Mouse (Mus musculus) activated CD4-positive, CD25-positive, alpha-beta regulatory T cell, adult 4 months (primary cell): ENCODE measurements around the gene Phactr1. TPM values are rescaled to one million over a fixed set of nuclear protein-coding genes. Genes with fewer than 3 reads are reported as not detected.
"Not testable (repeated sequence)": the region's sequence is repeated elsewhere in the genome, so short reads cannot be mapped to it uniquely, and the experiment has no call there.

Experiments
- ATAC-seq: one replicate; pipeline ENCODE4 v1.8.0; 2017
- polyA plus RNA-seq, 2 experiments: library from polyadenylated mRNA; unstranded; fragments of 100-300 nt; shearing (Covaris generic); gene quantifications; one replicate each; pipeline ENCODE4 v1.2.1; 2017

Phactr1 gene
- polyA plus RNA-seq, 2 experiments from 2014 or later = 0.24 TPM; not detected in 1

DNA sequence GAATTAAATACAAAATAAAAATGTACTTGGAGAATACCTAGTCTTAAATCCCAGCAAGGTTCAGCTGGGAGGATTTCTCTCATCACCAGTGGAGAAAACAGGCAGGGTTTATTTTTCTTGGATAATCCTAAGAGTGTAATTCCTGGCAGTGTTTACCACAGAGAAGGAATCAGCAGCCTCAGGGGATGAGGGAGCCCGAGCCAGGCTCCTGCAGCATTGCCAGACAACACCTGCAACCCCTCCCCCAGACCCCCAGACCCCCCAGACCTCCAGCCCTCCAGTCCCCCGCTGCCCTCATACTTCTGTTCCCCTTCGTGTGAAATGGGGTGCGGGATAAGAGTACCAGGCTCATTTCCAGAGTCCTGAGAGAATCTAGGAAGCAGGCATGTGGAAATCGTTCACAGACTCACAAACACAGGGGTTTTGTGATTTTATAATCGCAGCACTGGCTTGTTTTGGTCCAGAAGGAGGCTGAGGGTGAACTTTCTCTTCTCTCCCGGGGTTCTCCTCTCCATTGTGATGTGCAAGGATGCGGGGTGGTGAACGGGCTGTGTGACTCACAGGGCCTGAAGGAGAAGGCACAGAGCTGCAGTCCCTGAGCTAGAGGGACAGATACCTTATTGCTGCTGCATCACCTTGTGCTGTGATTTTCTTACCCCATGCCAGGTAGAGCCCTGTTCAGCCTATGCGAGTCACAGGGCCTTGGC, 249.3 kb downstream of the Phactr1 start:
- no peak for ATAC-seq

DNA sequence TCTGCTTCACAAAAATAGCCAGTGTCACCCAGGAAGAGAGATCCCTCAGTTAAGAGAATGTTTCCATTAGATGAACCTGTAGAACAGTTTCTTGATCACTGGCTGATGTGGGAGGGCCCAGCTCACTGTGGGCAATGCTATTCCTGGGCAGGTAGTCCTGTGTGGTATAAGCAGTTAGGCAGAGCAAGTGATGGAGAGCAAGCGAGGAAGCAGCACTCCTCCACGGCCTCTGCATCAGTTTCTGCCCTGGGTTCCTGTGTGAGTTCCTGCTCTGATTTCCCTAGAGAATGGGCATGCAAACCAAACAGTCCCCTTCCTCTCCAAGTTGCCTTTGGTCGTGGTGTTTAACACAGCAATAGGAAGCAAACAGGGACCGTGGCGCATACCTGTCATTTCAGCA, 251.6 kb downstream of the Phactr1 start:
- no peak for ATAC-seq

DNA sequence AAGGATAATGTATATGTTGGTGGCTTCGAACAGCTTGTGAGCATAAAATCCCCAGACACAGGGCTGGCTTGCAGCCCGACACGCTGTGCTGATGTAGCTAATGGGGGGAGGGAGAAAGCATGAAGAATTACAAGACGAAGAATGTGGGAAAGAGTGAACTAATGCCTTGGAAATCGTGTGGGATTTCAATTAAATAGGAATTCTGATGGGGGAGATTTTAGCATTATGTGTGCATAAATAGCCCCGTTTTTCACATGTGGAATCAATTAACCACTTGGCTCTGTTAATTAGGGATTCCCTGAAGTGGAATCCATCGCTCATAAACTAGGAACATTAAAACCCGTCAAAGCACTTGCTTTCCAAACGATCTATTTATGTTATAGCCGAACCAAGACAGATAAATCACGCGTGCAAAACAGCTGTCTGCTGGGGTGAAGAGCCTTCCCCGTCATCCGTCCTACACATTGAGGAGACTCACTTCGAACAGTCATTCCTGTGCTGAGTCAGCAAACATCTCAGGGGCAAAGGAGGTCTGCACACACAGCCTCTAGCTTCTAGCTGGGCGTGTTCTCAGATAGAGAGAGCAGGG, 254.2 kb downstream of the Phactr1 start:
- ATAC-seq = no peak

DNA sequence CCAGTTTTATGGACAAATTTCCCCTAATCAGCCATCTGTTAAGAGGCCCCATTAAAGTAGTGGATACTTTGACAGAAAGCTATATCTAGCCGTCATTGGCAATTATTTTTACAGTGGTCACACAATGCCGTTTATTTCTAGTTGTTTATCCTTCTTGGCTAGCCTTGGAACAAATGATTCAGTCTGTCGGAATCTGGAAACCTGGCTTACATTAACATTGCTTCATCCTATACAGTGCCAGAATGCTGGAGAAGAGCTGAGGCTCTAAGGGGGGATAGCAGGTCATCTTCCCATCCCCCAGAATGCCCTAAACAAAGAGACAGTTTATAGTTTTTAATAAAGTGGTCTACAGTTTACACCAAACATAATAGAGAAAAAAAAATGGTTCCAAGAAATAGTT, 257.4 kb downstream of the Phactr1 start:
- no peak for ATAC-seq

DNA sequence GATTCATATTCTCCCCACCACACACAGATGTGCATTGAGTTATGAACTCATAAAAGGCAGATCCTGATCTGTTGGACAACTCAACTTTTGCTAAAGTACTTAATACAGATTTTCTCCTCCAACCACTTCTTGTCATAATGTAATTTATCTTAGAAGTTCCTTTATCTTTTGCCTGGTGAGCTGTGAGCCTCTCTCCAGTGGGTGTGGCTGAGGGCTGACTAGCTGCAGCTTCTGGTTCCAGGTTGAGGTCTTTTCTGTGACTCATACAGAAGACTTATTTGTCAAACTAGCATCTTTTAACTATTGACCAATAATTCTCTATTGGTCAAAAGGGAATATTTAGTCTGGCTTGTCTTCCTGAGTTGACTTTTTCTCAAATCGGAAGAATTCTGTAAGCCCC, 257.9 kb downstream of the Phactr1 start:
- ATAC-seq = no peak

DNA sequence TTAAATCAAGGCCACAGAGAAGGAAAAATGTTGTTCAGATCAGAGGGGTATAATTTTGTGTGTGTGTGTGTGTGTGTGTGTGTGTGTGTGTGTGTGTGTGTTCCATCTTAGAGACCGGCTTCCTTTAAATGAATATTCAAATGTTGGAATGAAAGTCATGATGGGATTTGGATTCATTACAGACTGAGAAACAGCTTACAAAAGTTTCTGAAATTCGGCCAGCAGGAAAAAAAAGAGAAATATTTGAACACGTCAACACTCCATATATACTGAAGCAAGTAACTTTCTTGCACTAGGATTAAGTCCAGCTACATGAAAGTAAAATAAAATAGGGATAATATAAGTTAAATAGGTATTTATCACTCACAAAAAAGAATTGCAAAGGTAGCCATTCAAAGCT, 259.8 kb downstream of the Phactr1 start:
- no peak for ATAC-seq

DNA sequence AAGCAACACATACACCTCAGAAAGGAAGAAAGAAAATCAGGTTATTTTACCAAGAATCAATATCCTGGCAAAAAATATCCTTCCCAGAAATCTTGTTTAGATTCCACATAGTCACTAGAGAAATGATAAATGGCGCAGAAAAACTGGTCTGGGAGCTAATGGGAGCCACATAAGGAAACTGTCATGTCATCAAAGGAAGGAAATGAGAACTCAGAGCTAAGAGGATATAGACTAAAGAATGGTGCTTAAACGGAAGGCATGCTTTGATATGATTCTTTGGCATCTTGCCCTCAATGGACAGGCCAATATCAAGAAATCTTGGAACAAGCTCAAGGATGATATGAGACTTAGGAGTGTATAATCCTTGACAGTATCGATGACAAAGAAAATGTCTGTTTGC, 263.7 kb downstream of the Phactr1 start:
- ATAC-seq = no peak

DNA sequence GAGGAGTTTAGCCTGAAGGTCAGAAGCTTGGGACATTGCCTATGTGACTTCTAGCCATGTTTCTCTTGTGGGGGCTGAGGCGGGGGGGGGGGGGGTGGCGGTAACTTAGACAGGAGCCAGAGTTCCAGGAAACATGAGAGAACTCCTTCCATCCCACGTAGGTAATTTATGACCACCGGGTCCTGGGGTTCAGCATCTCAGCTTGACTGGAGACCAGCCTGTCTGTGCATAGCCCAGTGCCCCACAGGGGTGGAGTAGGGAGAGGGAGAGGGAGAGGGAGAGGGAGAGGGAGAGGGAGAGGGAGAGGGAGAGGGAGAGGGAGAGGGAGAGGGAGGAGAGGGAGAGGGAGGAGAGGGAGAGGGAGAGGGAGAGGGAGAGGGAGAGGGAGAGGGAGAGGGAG, 264.8 kb downstream of the Phactr1 start:
- ATAC-seq = not testable (repeated sequence)

DNA sequence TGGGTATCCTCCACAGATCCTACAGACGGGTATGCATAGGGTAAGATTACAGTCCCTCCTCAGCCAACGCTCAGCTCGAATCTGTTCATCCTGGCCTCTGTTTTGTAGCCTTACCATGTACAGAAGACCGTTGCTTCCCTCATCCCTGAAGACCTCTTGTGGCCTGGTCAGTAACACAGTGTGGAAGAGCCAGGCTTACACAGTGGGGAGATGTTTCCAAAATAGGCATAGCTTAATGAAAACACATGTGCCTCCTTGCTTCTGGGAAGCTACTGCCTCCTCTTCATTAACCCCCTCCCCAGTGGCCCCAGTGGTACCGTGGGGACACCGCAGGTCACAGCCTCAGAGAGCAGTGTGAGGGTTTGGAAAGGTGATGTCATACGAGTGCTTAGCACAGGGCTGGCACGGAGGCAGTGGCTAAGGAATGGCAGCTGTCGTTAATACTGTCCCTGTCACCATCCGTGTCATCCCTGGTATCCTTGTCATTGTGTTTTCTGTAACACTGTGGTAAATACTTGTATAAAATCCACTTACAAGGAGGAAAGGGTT, 268.4 kb downstream of the Phactr1 start:
- ATAC-seq = no peak

DNA sequence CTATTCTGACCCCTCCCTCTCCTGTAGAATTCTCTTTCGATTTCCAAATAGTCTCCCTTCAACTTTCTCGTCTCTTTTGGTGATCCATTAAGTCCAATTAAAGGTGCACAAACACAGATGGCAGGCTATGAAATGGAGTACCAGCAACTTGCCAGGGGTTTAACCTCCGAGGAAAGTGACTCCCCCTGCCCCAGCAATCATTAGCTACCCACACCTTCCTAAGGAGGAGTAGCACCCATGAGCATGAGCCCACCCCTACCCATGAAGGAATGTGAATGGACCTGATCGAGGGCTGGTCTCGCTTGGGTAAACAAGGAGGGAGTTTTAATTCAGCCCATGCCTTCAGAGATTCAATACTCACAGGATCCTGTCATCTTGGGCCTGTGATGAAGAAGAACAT, 268.9 kb downstream of the Phactr1 start:
- no peak for ATAC-seq

DNA sequence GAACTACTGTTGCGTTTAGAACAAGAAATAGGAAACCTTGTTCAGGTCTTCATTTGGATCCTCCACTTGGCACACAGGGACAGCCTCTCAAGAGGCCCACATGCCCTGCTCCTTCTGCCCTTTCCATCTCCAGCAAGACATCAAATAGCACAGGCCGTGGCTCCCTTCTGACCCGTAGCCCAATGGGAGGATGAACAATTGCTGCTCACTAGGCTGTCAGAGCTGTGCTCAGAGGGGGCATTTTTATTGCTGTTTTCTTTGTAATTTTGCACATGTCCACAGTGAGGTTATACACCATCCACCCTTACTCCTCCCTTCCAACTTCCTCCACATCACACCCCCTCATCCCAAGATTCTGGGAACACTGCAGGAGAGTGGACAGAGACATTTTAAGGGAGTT, 269.6 kb downstream of the Phactr1 start:
- ATAC-seq = no peak

DNA sequence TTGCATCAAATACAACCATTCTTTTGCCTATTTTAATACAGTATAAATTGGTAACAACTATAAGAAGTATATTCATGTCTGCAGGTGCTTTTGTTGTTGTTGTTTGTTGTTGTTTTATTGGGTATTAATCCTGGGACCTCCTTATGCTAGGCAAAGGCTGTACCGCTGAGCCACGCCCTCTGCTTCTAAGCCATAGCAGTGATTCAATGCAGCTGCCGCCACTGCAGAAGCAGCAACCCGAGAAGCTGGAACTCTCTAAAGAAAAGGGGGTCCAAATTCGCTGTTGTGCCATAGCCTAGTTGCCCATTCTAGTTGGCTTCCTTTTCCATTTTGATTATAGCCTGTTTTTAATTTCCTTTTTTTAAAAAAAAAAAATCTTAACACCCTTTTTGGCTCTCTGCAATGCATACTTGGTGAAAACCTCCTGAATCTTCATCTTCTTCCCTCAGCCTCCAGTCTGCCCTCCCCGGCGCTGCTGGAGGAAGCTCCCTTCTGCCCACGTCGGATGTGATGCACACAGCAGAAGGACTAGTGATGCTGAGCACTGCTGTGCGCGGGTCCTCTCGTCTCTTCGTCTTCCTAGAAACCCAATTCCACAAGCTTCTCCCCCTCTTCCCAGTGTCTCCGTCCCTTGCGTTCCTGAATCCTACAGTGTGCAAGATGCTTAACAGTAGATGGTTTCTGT, 271.8 kb downstream of the Phactr1 start:
- no peak for ATAC-seq

DNA sequence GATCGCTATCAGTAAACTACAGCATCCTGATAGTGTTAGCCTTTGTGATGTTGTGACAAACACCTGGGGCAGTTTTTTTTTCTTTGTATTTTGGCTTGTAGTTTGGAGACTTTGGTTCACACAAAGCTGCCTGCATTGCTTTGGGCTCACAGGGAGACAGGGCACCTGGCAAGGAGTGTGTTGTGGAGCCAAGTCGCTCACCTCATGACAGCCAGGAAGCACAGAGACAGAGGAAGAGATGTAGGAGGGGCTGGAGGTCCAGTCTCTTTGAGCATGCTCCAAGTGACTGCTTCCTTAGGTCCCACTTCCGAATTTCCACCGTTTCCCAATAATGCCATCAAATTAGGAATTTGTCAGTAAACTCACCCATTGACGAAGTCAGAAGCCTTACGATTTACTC, 272.6 kb downstream of the Phactr1 start:
- ATAC-seq = no peak

DNA sequence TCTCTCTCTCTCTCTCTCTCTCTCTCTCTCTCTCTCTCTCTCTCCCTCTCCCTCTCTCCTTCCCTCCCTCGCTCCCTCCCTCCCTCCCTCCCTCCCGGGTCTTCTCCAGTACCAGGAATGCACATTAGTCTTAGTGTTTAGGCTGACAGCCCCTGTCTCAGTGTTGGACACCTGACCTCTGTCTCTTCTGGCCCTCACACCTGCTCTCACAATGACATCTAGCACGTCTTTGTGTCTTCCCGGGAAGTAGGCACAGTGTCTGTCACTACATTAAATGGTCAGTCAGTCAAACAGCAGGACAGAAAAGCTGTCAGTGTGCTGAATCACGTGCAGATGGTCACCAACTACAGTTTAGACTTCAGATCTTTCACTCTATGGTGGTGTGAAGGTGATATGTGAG, 273.7 kb downstream of the Phactr1 start:
- ATAC-seq = no peak

DNA sequence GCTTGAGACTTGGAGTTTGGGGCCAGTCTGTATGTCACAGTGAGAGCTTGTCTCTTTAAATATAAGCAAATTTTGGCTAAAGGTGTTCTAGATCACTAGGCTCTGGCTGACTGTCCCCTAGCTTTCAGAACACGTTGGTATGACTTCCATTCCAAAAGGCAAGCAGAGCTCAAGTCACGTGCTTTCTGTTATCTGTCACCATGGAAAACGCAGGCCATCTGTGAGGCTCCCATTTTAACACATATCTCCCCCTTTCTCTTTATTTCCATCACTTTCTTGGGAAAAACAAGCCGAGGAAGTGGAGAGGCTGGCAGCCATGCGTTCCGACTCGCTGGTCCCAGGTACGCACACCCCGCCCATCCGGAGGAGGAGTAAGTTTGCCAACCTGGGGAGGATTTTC, 275.9 kb downstream of the Phactr1 start:
- no peak for ATAC-seq

DNA sequence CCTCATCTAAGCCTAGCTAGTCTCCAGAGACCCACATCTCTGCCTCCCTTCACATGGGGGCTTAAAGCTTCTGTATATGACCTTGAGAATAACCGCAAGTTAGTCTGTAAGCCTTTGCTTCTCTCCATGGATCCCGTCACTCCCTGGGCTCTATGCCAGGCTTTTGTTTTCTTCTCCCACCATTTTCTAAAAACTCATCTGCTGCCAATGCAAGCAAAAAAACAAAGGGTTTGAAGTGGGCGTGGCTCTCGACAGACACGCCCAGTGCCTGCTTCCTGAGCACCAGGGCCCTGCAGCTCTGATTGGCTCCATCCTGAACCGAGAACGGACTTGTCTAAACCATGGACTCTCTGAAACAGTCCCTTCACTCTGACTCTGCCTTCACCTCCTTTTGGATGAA, 277.4 kb downstream of the Phactr1 start:
- ATAC-seq = no peak

DNA sequence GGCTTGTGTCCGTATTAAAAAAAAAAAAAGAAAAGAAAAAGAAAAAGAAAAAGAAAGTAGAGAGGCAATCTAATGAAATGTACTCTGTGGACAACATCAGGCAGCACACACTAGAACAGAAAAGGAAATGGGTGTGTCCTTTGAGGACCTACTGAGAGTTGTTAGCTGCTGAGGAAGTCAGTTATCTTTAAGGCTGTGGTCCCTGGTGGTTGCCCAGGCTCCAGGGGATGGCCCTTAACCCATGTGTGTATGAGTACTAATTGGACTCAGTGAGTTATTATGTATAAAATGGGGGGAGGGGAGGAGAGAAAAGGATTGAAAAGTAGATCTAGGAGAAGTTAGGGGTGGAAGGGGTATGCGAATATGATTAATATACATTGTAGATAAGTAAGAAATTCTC, 278.4 kb downstream of the Phactr1 start:
- no peak for ATAC-seq

DNA sequence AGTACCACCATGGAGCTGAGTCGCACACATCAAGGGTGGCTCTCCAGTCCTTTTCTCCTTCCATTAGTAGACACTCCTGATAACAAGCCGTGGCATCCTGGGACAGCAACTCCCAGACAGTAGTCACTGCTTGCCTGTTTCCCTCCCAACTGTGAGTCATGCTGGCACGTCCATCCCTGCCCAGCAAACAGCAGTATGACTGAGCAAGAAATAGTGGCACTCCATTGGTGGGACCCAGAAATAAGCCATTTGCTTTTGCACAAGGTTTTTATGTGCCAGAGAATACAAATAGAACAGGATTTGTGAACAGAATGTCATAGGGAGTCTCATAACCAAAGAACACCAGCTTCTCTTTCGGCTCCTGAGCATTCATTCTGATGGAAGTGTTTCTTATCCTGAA, 281.1 kb downstream of the Phactr1 start:
- ATAC-seq = no peak

DNA sequence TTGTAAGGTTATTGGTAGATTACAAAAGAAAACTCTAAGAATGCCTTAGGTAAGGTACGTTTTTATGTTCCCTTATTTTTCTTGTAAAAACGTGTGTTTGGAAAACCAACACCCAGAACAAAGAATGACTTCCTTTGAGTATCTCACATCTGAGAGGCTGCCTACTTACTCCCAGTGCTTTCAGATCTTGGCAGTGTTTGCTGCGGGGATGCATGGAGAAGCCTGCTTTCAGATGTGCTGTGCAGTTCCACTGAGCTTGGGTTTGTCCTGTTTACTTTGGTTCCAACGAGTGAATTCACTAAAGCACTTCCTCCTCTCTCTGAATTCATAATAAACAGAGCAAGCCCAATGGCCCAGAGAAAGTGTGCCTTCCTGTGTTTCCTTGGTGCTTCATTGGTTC, 288.1 kb downstream of the Phactr1 start:
- no peak for ATAC-seq

DNA sequence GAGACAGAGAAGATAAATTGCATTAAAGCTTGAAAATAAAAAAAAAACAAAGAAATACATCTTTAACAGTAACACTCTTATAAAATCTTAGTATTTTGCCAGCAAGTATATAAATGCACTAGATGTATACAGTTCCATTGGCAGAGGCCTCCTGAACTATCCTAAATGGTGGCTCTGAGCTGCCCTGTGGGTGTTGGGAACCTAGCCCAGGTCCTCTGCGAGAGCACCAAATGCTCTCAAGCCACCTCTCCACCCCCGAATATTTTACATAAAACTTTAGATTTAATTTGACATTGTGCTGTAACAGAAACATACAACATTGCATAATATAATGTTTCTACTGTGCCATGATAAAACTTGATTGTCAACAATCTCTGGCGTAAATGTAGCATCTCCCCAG, 293.1 kb downstream of the Phactr1 start:
- ATAC-seq = no peak

DNA sequence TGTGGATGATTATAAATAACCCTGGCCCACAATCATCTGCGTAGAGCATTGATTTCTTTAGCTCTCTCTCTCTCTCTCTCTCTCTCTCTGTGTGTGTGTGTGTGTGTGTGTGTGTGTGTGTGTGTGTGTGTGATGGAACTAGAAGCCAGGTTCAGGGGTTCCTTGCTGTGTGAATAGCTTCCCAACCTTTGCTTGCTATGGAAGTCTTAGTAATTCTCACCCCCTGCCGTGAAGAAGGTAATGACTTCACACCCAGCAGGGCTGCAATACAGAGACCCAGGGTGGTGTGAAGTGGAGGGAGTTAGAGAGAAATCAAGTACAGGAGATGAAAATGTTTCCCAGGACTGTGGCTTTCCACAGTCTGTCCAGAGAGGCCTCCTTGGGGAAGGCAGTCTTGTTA, 293.5 kb downstream of the Phactr1 start:
- no peak for ATAC-seq

DNA sequence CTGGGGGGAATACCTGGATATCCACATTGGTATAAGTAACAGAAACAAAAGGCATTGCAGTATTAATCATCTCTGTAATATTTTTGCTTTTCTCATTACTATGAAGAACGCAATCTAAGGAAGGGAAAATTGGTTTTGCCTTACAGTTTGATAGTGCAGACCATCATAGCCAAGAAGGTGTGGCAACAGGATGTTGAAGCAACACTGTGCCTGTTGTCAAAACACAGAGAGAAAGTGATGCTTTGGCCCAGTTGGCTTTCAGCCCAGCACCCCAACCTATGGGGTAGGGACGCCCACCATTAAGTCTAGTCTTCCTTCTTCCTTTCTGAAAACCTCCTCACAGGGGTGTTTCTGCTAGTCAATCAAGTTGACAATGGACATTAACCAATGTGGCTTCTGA, 294.1 kb downstream of the Phactr1 start:
- no peak for ATAC-seq

DNA sequence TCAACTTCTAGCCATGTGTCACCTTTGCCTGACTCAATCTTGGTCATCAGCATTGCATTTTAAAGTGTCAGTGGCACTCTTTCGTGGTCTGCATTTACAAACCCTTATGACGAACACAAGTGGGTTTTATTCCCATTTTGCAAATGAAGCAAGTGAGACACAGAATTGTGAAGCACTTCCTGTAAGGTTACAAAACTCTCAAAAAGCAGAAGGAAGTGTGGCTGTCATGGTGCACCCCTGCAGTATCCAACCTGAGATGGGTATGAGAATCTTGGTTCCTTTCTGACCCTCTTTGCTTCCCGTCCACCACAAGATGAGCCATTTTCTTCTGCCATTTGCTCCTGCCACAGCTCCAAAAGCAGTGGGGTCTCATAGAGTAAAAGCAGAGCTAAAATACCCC, 295.7 kb downstream of the Phactr1 start:
- ATAC-seq = no peak

DNA sequence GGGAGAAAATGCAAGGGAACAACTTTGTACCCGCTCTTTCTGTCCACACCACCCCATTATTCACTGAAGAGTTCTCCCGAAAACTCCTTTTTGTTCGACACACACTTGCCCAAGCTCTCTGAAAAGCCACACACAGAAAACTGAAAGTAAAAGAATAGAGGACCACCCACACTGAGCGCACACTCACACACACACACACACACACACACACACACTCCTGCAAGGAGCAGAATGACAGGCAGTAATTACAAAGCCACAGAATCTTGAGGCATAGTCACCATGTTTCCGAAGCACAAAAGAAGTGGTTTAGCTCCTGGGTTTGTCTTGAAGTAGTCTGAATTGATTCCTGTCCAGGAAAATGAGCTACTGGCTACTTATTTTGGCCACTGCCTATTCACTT, 296.5 kb downstream of the Phactr1 start:
- ATAC-seq = no peak
